Mouse (Mus musculus) layer of hippocampus, adult 6 months (tissue): ENCODE data around the gene 9530003J23Rik. TPM values are rescaled to one million over a fixed set of nuclear protein-coding genes. Genes with fewer than 3 reads are reported as not detected.

Experiments
- long read RNA-seq, 2 experiments: library from polyadenylated mRNA; unstranded; transcript quantifications; one replicate each; pipeline ENCODE4 v2.0.0; 2019 to 2020
- polyA plus RNA-seq: library from polyadenylated mRNA; unstranded; fragments of <200 nt; fragmentation: Nextera tagmentation; gene quantifications from 2 replicates; pipeline ENCODE4 v1.2.3, GENCODE M21; 2021

9530003J23Rik gene
- not detected in 2 replicates for polyA plus RNA-seq
- long read RNA-seq, experiment 1 = 0 reads
- long read RNA-seq, experiment 2 = 0 reads

DNA sequence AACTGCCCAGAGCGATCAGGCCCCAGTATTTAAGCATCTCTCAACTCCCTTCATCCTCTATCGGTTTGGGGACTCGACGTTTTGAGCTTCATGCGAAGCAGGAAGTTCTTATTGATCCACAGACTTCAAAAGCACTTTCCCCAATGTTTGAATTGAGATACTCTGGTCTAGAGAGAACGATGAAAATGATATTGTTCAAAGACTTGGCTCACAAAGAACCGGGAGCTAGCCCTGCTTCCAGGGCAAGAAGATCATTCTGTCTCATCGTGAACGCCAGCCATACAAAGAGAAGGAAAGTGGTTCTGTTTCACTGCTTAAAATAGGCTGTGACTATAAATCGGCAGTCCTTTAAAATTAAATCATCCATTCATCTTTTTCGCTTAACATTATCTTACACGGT is at the start of gene 9530003J23Rik:
Gene 9530003J23Rik, minus strand, starts transcription at position 101 of the 400 bp plus-strand sequence.

GRCm38 (mm10) chr10:117282049-117282448 is 43.5 kb upstream of the 9530003J23Rik start, which contains the start of gene Lyz2:
TSS of gene Lyz2 (minus strand) at chr10:117282321.

DNA sequence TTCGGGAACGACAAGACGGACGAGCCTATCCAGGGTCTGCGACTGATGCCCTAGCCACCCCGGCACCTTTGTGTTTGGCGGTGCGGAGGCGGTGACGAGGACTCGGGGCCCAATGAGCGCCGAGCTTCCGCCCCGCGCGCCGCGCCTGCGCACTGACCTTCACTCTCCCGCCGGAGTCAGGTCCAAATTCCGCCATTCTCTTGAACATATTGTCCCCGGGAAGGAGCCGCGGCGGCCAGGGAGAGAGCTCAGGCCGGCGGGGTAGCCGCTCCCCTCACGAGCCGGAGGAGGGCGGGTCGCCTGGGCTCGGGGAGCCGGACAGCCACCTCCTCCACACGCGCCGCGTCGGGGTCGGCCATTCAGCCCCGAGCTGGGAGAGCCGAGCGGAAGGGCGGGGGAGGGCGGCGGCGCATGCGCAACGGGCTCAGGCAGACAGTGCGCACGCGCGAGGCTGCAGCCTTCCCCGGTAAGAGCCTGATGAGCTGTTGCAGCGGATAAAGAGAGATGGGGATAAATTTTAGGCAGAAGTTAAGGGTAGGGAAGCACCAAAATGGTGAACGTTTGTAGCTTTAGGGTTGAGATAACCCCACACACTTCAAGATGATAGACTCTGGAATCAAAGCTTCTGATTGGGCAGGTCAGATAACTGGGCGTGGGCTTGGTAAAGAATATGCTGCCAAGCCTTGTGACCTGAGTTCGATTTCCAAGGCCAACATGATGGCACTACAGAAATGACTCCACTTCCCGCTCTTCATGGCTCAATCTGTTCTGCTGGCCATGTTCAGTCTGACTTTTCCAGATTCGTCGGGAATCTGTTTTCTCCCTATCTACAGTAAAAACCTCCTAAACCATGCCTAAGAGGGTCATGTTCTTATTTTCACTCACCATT is 14.2 kb downstream of the 9530003J23Rik start, which contains the start of gene Yeats4:
Gene Yeats4, minus strand, starts transcription at position 406 of the 889 bp plus-strand sequence.

Other genes starting within 250 kb of the 9530003J23Rik start
- gene Lrrc10, start 193.4 kb downstream of the 9530003J23Rik start, polyA plus RNA-seq = 0.19 TPM in 1 of 2 replicates, not detected in the other
- gene Cct2, start 174.9 kb downstream of the 9530003J23Rik start, polyA plus RNA-seq = 175 and 187 TPM in 2 replicates
- gene Frs2, start 90.2 kb downstream of the 9530003J23Rik start, polyA plus RNA-seq = 7.7 and 7.8 TPM in 2 replicates
- 45.5 and 57.8 TPM in 2 replicates for gene Yeats4, start 14.2 kb downstream of the 9530003J23Rik start, polyA plus RNA-seq
- 25.4 and 42.2 TPM in 2 replicates for gene Lyz2, start 43.6 kb upstream of the 9530003J23Rik start, polyA plus RNA-seq
- gene Lyz1, start 54.2 kb upstream of the 9530003J23Rik start, polyA plus RNA-seq = 0.11 TPM in 1 of 2 replicates, not detected in the other
- gene Cpsf6, start 141.3 kb upstream of the 9530003J23Rik start, polyA plus RNA-seq = 19.6 and 19.7 TPM in 2 replicates